8 mouse cellular contexts compared by ENCODE assay signal in the genomic region with DNA sequence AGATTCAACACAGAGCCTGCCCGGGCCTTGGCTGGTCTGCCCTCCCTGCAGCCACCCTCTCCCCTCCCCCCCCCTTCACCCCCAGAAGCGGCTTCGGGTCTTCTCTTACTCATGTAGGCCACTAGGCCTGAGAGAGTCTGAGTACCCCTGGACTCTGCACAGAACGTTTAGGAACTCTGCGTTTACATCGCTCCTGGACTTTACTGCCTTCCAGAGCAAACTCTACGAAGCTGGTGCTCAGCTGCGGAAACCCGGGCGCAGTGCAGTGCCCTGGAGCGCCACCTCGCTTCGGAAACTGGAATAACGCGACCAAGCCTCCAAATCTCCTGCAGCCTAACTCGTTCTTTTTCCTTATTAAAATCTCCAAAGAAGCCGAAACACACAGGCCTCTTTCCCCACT. TPM values are rescaled to one million over a fixed set of nuclear protein-coding genes. Genes with fewer than 3 reads are reported as not detected.
DNase-seq lines count a peak whose midpoint lies in the region; ATAC-seq lines count a peak whose summit lies in the region.

No protein-coding gene starts in this region.

- no peaks in the 10 kb centered on the region for H3K36me3 ChIP-seq in hindbrain, embryonic 14.5 days (replicated peaks; ENCODE audit: control insufficient read depth, insufficient read depth)
- H3K36me3 ChIP-seq in lung, embryonic 16.5 days (ENCODE audit: control insufficient read depth, insufficient read depth, low read length) = no peaks in the 10 kb centered on the region

- H3K9ac ChIP-seq in hindbrain, embryonic 14.5 days = peak overlapping the region; percentile 44; the same call in 1 of the 2 replicates
- H3K9ac ChIP-seq in lung, embryonic 16.5 days (ENCODE audit: low read length) = peak overlapping the region; percentile 41; the same call in 1 of the 2 replicates

- H3K9me3 ChIP-seq in hindbrain, embryonic 14.5 days (ENCODE audit: control insufficient read depth, low read length) = no peaks in the 10 kb centered on the region
- H3K9me3 ChIP-seq in lung, embryonic 16.5 days (ENCODE audit: control insufficient read depth, low read length) = no peaks in the 10 kb centered on the region

- peak; percentile 86 for DNase-seq in Muller cell, postnatal 12 days (ENCODE audit: inconsistent ontology term)
- peak; percentile 89 to 90 for DNase-seq in cerebellum, postnatal 14 days
- peak; percentile 76 to 81 for DNase-seq in frontal cortex, postnatal 36 days (ENCODE audit: low spot score in 2 of 2)
- DNase-seq in hindbrain, embryonic 14.5 days (ENCODE audit: low spot score) = peak; percentile 88
- DNase-seq in layer of hippocampus, postnatal 14 days (ENCODE audit: low spot score in 2 of 2) = peak; percentile 84 to 86
- DNase-seq in right cerebral cortex, adult 18-20 months = peak; percentile 78
- no peak for DNase-seq in c-Kit-positive CD71-positive TER-119-positive erythroid progenitor cells, embryonic 14.5 days (ENCODE audit: low spot score)

- peak overlapping the region; percentile 10 for H3K4me3 ChIP-seq in hindbrain, embryonic 14.5 days (replicated peaks; ENCODE audit: low read length)
- peak overlapping the region; percentile 29 for H3K4me3 ChIP-seq in lung, embryonic 16.5 days (ENCODE audit: low read length)

- under 1% methylated on average over 17 of the region's 17 CpGs for WGBS in hindbrain, embryonic 14.5 days
- 2% methylated on average over 17 of the region's 17 CpGs for WGBS in lung, embryonic 16.5 days

- peak; percentile 69 for ATAC-seq in hindbrain, embryonic 14.5 days (ENCODE audit: low FRiP score)
- peak; percentile 48 for ATAC-seq in lung, embryonic 16.5 days (ENCODE audit: low read depth)

- peak overlapping the region; percentile 39 for H3K4me2 ChIP-seq in hindbrain, embryonic 14.5 days (replicated peaks)
- peak overlapping the region; percentile 60 for H3K4me2 ChIP-seq in lung, embryonic 16.5 days (ENCODE audit: low read depth, low read length)

- H3K4me1 ChIP-seq in hindbrain, embryonic 14.5 days (replicated peaks; ENCODE audit: control insufficient read depth, insufficient read depth, low read length) = no peaks in the 10 kb centered on the region; the same call in 1 of the 2 replicates
- peaks cover 26% of the 10 kb centered on the region for H3K4me1 ChIP-seq in lung, embryonic 16.5 days (replicated peaks; ENCODE audit: control insufficient read depth, insufficient read depth, low read length)

- H3K27ac ChIP-seq in hindbrain, embryonic 14.5 days = peak overlapping the region; percentile 74
- H3K27ac ChIP-seq in lung, embryonic 16.5 days (ENCODE audit: low read length) = no peak overlapping the region

- peaks cover 89% of the 10 kb centered on the region for H3K27me3 ChIP-seq in hindbrain, embryonic 14.5 days (ENCODE audit: control insufficient read depth, insufficient read depth, low read length)
- peaks cover 39% of the 10 kb centered on the region for H3K27me3 ChIP-seq in lung, embryonic 16.5 days (ENCODE audit: control insufficient read depth, insufficient read depth, low read depth, low read length)

RNA-seq across cellular contexts. Expression of gene Nr2f2, which starts 31.7 kb away (rescaled TPM):
- 105 and 127 TPM in 2 replicates for polyA plus RNA-seq in hindbrain, embryonic 14.5 days (2014; fragmentation: Nextera tagmentation; extraction: Ambion mirVana)
- 10 to 100 TPM; 46.4 to 51.8 TPM for total RNA-seq in layer of hippocampus, postnatal 14 days (2021)
- polyA plus RNA-seq in lung, embryonic 16.5 days (2015; fragmentation: Nextera tagmentation; extraction: Ambion mirVana) = 83.5 and 95.7 TPM in 2 replicates
